Mouse (Mus musculus): ENCODE data around the gene Tbc1d22a.
"Not testable (repeated sequence)": the region's sequence is repeated elsewhere in the genome, so short reads cannot be mapped to it uniquely, and the experiment has no call there.

The Tbc1d22a gene

DNA sequence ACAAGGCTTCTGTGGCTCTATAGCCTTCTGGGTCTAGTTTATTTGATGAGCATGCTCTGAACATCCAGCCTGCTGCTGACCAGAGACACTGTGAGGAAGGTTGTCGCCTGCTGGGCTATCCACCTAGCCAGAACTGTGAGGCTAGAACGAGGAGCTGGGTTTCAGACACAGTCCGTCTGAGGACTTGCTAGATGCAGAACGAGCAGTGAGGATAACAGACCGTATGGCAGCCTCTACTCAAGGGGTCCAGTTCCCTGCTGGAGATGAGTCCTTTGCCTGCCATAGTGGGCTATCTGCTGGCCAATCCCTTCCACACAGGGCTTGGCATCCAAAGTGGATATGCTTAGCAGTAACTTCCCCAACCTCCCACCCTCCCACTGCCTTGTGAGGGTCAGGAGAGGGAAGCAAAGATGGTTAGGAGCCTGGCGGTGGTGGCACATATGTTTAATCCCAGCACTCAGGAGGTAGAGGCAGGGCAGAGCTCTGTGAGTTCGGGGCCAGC is 10.9 kb upstream of the Tbc1d22a start:
- no peak for DNase-seq (ENCODE audit: low read depth, low spot score)

DNA sequence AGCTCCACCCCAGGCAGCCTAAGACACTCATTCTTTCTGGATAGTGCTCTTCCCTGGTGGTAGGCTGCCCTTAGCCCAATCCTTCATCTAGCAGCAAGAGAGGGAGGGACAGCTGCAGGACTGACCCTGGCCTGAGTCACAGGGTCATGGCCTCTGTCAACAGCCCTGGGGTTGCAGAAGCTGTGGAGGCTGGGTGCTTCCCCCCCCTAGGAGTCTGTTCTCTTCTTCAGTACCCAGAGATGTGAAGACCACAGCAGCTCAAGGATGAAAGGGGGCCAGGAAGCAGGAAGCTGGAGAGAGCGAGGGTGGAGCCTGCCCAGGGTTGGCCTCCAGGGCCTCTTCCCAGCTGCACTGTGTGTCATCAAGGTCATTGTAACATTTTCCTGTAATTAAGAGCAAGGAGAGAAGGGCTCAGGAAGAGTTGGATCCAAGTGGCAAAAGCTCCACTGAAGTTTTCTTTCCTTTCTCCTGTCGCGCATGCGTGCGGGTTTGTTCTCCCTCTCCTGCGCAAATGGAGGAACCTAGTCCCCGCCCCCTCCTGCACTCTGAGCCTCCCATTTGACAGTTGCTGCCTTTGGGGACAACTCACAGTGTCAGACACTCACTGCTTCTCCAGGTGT is 10.2 kb upstream of the Tbc1d22a start:
- peak; percentile 20 for DNase-seq (ENCODE audit: low read depth, low spot score)

DNA sequence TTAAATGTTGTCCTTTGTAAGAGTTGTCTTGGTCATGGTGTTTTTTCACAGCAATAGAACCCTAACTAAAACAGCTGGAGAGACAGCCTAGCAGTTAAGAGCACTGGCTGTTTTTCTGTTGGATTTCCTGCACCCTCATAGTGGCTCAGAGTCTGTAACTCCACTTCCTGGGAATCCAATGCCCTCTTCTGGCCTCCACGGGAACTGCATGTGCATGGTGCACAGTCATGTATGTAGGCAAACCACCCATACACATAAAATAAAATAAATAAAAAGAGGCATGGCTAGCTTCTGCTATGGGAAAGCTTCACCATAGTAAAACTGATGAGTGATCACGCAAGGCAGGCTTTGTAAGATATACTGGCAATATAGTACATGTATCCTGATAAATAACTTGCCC is 9.0 kb upstream of the Tbc1d22a start:
- DNase-seq (ENCODE audit: low read depth, low spot score), result peak; percentile 49

DNA sequence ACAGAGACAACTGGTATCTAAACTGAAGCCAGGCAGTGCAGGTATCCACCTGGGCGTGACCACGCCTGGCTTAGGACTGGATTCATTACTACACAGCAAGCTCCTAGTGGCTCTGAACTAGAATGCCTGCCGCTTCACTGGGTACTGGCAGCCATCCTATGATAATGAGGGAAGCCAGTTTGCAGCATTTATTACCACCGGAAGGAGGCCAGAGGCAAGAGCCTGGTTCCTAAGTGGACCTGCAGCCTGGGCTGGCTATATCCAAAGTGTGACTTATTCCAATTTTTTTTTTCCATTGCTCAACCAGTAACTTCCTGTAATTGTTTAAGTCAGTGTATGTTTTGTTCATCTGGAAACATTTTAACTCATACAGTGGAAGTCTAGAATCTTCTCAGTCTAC is 7.9 kb upstream of the Tbc1d22a start:
- no peak for DNase-seq (ENCODE audit: low read depth, low spot score)

DNA sequence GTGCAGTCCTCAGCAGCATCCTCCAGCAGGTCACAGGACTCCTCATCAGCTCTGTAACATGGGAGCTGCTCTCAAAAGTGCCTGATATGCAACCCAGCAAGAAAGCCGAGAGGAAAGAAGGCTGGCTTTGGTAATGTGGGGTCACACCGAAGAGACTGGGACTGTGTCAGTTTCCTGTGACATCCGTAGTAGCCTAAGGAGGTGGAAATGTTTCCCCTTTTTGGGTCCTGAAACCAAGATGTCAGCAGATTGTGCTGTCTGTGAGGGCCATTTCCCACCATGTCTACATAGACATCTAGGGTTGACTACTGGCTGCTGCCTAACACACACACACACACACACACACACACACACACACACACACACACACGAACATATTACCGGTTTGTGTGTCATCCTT is 2.1 kb upstream of the Tbc1d22a start:
- DNase-seq (ENCODE audit: low read depth, low spot score), result not testable (repeated sequence)

DNA sequence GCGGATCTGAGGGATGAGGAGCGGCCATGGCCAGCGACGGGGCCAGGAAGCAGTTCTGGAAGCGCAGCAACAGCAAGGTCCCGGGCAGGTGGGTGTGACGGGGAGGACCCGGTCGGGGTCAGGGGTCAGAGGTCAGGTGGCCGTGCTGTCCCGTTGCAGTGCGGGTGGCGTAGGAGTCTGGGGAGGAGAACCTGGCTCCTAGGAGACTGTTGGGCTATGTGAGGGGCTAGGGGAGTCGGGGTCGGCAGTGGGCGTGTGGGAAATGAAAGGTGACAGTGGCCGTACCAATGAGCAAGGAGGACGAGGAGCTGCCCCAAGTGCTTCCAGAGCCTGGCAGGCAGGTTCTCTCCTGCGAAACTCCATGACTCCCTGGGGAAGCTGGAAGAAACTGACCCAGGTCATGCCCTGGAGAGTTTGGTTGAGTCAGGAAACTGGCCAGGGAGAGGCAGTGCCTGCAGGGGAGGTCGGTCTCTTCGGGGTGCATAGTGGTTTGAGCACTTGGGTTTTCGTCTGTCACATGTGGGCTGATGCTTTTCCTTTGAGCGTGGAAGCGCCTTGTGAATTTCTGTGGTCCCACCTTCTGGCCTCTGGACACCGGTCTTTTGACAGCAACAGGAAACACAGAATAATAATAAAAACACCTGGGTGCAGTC is 416 bp downstream of the Tbc1d22a start:
- no peak for DNase-seq (ENCODE audit: low read depth, low spot score)

DNA sequence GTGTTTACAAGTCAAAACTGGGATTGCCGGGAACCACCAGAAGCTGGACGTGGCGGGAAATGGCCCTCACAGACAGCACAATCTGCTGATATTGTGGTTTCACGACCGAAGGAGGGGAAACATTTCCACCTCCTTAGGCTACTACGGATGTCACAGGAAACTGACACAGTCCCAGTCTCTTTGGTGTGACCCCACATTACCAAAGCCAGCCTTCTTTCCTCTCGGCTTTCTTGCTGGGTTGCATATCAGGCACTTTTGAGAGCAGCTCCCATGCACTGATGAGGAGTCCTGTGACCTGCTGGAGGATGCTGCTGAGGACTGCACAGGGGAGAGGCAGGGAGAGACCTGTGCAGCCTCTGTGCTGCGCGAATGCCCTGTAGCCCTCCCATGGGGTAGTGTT is 2.4 kb downstream of the Tbc1d22a start:
- DNase-seq (ENCODE audit: low read depth, low spot score), result not testable (repeated sequence)

DNA sequence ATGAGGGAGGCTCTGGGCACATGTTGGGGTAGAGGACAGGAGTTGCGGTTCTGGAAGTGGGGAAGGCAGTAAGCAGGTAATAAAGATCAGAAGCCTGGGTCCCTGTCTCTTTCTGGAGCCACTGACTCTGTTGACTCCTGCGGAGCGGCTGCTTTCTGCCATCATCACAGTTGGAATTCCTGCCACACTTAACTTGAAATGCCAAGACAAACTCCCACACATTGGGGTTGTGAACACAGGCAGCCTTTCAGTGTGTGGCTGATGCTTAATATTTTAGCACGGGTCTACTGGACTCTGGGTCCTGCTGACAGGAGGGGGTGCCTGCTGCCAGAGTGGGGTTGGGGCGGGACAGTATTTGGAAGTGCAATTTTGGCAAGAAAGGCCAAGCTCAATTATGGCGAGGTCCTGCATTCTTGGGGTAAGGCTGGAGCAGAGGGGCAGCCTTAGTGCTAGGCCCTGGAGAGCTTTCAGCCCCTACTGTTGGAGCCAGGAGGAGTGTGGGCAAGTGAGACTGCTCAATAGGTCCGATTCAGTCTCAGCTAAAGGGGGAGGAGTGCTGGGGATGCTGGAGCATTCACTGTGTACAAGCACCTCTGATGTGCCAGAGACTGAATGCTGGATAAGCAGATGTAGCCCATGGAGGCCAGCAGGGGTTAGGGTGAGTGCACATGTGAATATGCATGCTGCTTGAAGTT is 5.4 kb downstream of the Tbc1d22a start:
- DNase-seq (ENCODE audit: low read depth, low spot score), result no peak

DNA sequence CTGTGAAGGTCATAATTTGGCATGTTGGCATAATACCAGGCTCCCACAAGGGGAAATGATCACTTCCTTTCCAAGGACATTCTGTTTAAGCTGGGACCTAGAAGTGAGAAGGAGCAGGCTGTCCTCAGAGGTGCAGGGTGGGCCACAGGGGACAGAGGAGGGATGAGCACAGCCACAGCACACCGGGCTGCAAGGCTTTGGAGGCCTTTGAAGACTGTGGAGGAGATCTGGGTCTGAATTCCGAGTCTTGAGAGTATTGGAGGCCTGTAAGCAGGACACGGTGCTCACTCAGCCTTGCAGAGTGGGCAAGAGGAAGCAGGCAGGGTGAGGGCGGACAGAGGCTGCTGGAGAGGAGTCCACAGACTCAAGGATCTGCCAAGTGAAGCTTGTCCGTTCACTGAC is 6.0 kb downstream of the Tbc1d22a start:
- DNase-seq (ENCODE audit: low read depth, low spot score), result no peak

DNA sequence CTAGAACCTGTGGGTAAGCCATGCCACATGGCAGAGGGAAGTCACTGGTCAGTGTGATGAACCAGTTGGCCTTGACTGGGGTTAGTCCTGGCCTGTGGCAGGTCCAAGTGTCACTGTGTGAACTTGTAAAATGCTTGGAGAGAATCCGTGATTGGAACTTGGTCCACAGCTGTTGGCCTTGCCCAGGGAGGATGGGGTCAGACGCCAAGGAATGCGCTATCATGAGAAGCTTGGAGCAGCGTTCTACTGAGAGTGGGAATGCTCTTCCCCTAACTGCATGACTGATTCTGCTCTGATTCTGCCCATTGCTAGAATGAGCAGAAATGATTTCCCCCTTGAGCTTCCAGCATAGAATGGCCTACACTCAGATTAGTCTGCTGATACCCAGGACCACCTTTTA is 6.5 kb downstream of the Tbc1d22a start:
- no peak for DNase-seq (ENCODE audit: low read depth, low spot score)

DNA sequence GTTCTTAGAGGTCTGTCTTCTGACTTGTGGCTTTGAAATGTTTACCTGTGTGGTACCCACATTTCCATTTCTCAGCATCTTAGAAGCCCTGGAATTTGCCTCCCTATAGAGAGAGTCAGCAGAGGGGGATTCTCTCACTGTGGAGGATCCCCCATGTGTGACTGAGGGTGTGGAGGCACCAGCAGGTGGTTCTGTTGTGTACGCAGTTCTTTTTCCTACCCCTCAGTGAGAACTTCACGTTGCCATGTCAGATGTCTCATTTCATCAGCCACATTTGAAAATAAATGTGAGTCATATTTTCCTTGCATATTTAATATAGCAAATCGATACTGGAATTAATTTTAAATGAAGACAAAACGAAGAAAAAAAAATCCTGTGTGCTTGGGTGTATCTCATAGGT is 7.1 kb downstream of the Tbc1d22a start:
- no peak for DNase-seq (ENCODE audit: low read depth, low spot score)

DNA sequence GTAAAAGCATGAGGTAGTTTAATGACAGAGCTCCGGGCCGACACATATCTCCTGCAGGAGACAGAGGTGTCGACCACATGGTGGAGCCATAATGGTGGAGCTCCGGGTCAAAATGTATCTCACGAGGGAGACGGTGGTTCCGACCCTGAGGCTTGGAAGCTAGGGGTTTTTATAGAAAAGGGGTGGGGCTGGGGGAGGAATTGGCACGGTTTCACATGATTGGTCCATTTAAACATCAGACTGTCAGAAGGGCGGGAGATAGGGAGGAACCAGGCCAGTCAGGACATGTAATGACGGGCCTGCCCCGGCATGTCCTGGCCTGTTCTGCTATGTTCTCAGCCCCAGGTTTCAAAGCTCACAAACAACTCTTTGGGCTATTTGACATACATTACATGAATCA is 7.6 kb downstream of the Tbc1d22a start:
- DNase-seq (ENCODE audit: low read depth, low spot score), result not testable (repeated sequence)

DNA sequence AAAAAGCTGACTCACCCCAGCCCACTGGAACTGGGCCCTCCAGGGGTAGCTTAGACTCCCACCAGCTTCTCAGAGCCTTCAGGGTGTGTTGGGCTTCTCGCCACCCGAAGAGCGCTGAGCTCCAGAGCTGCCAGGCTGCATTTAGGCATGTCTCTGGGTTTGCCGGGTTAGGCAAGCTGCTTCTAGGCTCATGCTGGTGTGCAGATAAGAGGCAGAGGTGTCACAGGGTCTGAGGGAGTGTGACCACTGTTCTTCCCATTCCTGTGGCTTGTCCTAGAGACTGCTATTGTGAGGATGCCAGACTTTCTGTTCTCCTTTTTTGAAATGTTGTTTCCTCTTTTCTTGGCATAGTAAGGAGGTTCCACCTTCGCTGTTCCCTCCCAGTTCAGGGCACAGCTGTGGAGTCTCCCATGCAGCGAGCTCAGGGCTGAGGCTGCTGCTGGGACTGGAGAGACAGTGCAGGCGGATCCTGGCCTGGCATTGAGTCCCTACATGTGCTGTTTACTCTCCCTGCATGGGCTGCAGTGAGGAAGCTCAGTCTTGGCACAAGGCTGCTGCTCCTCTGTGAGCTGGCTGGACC is 10.8 kb downstream of the Tbc1d22a start:
- DNase-seq (ENCODE audit: low read depth, low spot score), result no peak

DNA sequence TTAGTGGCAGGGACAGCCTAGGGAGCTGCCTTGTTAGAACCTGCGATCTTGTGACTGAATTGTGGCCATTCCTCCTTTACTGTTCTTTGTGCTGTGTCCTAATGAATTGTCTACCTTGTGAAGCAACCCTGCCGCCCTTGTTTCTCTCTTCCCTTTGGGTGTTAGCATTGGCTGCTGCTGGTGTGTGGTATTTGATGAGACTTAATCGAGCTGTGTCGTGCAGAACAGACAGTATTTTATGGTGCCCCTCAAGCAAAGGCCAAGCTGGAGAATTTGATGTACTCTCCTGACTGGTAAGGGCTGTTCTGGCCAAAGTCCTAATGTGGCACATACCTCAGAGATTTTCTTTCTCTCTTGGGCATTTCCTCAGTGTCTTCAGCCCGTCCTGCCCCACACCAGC is 12.0 kb downstream of the Tbc1d22a start:
- DNase-seq (ENCODE audit: low read depth, low spot score), result no peak

DNA sequence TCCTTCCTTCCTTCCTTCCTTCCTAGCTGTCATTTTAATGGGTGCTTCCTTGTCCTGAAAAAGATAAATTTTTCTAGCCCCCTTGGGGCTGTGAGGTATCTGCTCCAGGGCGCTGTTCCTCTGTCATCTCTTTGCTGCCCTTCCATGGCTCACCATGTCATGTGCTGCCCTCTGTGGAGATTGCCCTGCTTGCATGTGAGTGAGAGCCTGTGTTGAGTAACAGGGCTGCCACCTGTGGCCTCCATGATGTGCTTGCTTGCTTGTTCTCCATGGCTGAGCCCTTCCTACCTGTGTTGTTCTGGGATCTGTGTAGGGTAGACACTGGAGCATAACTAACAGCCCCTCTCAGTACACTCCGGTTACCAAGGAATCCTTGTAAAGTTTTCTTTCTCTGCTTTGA is 12.7 kb downstream of the Tbc1d22a start:
- DNase-seq (ENCODE audit: low read depth, low spot score), result no peak

DNA sequence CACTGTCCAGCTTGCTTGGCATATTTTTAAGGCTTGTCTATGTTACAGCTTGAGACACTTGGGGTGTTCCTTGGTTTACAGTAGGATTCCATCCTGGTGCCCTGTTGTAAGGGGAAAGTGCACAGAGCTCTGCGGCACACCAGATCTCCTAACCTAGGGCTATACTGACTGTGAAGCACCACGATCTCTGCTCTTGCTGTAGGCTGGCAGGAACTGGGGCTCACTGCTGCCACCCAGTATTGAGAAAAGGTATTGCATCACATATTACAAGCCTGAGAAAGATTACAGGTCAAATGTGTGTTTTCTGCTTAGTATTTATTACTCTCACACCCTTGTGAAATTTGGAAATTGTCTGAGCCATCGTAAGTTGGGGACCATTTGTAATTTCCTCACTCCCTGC is 13.9 kb downstream of the Tbc1d22a start:
- DNase-seq (ENCODE audit: low read depth, low spot score), result no peak

DNA sequence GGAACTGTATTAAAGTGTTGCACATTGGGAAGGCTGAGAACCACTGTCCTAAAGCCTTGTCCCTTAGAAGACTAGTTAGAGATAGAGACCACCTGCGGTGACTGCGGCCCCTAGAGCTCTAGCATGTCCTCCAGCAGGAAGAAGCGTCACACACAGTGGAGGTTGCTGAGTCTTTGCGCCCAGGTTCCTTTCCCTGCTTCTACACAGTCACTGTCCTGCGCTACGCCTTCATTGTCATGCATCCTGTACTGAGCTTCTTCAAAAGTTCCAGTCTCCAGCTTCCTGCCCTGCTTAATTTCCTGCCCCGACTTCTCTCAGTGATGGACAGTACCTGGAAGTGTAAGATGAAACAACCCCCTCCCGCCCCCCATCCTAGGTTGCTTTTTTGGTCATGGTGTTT is 14.8 kb downstream of the Tbc1d22a start:
- no peak for DNase-seq (ENCODE audit: low read depth, low spot score)

DNA sequence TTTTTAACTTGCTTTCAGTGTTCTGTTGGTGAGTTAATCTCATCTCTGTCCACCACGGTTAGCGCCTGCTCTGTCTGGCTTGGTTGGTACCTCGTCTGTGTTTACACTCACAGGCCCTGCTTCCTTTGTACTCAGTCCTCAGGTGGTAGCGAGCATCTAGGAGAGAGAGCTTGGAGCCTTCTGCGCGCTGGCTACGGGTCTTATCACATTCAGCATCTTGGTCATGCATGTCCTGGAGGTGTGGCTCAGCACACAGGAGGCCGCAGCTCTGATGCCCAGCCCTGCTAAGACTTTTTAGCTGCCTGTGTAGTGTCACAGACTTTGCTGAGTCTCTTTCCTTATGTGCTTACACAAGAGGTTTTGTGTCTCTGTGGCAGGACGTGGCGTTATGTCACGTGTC is 15.4 kb downstream of the Tbc1d22a start:
- no peak for DNase-seq (ENCODE audit: low read depth, low spot score)

DNA sequence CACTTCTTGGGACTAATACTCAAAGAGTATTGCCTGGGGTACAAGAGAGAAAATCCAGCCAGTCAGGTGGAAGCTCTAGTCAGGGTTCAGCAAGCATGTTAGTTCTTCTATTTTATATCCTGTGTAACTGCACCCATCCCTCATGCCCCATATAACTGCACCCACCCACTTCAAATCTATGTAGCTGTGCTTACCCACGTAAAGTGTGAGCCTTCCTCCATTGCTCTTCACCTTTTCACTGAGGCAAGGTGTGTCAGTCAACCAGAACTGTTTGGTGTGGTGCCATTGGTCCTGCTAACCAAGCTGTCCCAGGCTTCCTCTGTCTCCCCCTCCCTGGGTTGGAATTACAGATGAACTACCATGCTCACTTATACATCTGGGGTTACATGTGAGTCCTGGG is 16.9 kb downstream of the Tbc1d22a start:
- DNase-seq (ENCODE audit: low read depth, low spot score), result no peak

DNA sequence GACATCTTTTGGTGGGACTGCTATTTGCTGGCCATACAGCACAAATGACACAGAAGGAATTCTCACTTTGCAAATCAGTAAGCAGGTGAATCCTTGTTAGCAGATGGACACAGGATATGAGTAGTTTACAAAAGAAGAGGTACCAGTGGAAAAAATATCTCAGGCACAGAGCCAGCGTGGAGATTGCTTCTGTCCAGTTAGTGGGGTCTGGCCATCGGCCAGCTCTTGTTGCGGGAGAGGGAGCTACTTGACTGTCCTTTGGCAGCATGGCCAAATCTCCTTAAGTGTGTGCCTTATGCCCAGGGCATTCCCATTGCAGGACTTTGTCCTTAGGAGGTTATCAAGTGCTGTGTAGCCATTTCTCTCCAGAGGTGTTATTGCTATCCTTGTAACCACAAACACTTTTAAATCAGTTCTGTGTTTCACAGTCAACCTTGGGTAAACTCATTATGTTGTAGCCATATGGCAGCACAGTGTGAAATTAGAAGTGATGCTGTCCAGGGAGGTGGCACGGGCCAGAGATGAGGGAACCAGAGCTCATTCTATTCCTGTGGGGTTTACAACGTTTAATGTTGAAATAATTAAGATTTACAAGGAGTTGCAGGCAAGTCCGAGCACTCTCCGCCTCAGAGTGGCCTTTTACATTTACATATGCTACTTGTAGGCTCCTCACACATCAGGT is 17.7 kb downstream of the Tbc1d22a start:
- DNase-seq (ENCODE audit: low read depth, low spot score), result peak; percentile 9

DNA sequence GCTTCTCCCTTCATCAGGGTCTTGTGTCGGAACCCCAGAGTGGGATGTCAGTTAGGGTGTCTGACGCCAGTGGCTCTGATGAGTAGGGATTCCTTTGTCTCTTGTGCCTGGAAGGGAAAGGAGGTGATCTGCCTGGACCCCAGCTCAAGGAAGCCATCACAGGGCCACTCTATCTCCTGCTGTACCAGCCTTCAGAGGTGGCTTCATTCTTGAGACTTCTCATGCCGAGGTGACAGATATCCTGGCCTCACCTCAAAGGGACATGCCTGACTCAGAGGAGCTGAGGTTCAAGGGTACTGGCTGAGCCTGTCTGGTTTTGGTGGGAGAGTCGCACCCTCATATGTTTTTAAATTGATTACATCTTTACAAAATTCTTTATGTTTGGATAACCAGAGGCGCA is 19.7 kb downstream of the Tbc1d22a start:
- DNase-seq (ENCODE audit: low read depth, low spot score), result no peak

All from forelimb bud, embryonic 11.5 days (tissue).